ENCODE assay signal across 25 mouse cellular contexts in genomic region chr11:60871409-60871808, GRCm38 (mm10). TPM values are rescaled to one million over a fixed set of nuclear protein-coding genes. Genes with fewer than 3 reads are reported as not detected.
DNase-seq lines count a peak whose midpoint lies in the region; ATAC-seq lines count a peak whose summit lies in the region.
"Had no signal": no experiment of that assay in that cellular context is flagged by ENCODE, and none has a peak within 500 bp of the region (broad histone marks: within the 10 kb centered on the region; RNA-seq: fewer than 3 reads in every experiment).

No protein-coding gene starts in this region.

- no peak overlapping the region for H3K9ac ChIP-seq in heart, embryonic 13.5 days
- no peak overlapping the region for H3K9ac ChIP-seq in heart, embryonic 16.5 days (ENCODE audit: low read length)
- H3K9ac ChIP-seq: forebrain, embryonic 13.5 days; hindbrain, embryonic 14.5 days had no signal

- ATAC-seq in heart, embryonic 13.5 days (ENCODE audit: extremely low read depth, insufficient number of reproducible peaks, low FRiP score, low TSS enrichment) = no peak
- no peak for ATAC-seq in heart, embryonic 16.5 days (replicated peaks; ENCODE audit: extremely low read depth, insufficient read depth, low FRiP score)
- ATAC-seq: forebrain, embryonic 13.5 days; forebrain, embryonic 16.5 days; hindbrain, postnatal 0 days; inflammation-experienced regulatory T-cells, adult 6 months; intestine, embryonic 16.5 days; Patski had no signal

- intact Hi-C loops in heart, postnatal 14 days (cut with DNase I) = no loop called here
- intact Hi-C loops in heart, postnatal 36 days (cut with DNase I) = no loop called here

- peaks cover 95% of the 10 kb centered on the region for H3K4me1 ChIP-seq in heart, embryonic 13.5 days
- H3K4me1 ChIP-seq in heart, embryonic 16.5 days (ENCODE audit: control insufficient read depth, insufficient read depth, low read length) = peaks cover 58% of the 10 kb centered on the region

- peak overlapping the region; percentile 28; the same call in 1 of the 2 replicates for H3K4me2 ChIP-seq in heart, embryonic 13.5 days
- peak overlapping the region; percentile 8; the same call in 1 of the 2 replicates for H3K4me2 ChIP-seq in heart, embryonic 16.5 days (ENCODE audit: low read depth, low read length)
- H3K4me2 ChIP-seq: forebrain, embryonic 13.5 days; hindbrain, embryonic 14.5 days had no signal

- no peaks in the 10 kb centered on the region for H3K27me3 ChIP-seq in heart, embryonic 13.5 days (replicated peaks)
- H3K27me3 ChIP-seq in heart, embryonic 16.5 days (ENCODE audit: control insufficient read depth, insufficient read depth, low read length) = no peaks in the 10 kb centered on the region
- H3K27me3 ChIP-seq: CH12.LX; forebrain, embryonic 13.5 days; Patski had no signal

- H3K27ac ChIP-seq in heart, embryonic 13.5 days (replicated peaks) = peak overlapping the region; percentile 51
- no peak overlapping the region for H3K27ac ChIP-seq in heart, embryonic 16.5 days (ENCODE audit: low read length)
- H3K27ac ChIP-seq: forebrain, embryonic 10.5 days; forebrain, embryonic 13.5 days; hindbrain, embryonic 14.5 days; hindbrain, postnatal 0 days had no signal

- WGBS in heart, embryonic 13.5 days = 28% methylated on average over 4 of the region's 4 CpGs
- 32% methylated on average over 4 of the region's 4 CpGs for WGBS in heart, embryonic 16.5 days

- peaks cover 27% of the 10 kb centered on the region for H3K36me3 ChIP-seq in heart, embryonic 13.5 days
- 0 out of 2 replicates have a peak, but pooled peaks cover 2% of the 10 kb centered on the region for H3K36me3 ChIP-seq in heart, embryonic 16.5 days (ENCODE audit: control insufficient read depth, insufficient read depth)

- H3K9me3 ChIP-seq in heart, embryonic 13.5 days = no peaks in the 10 kb centered on the region
- H3K9me3 ChIP-seq in heart, embryonic 16.5 days (replicated peaks; ENCODE audit: control insufficient read depth, low read length) = no peaks in the 10 kb centered on the region
- H3K9me3 ChIP-seq: forebrain, embryonic 10.5 days; forebrain, embryonic 13.5 days; G1E had no signal

- H3K4me3 ChIP-seq in heart, embryonic 13.5 days = no peak overlapping the region
- no peak overlapping the region for H3K4me3 ChIP-seq in heart, embryonic 16.5 days (ENCODE audit: low read length)
- H3K4me3 ChIP-seq: forebrain, embryonic 10.5 days; forebrain, embryonic 13.5 days had no signal

- DNase-seq in heart, adult 11 months = peak; percentile 83
- DNase-seq in heart, adult 8-10 months (ENCODE audit: low spot score) = no peak
- no peak for DNase-seq in heart, postnatal 14 days
- no peak for DNase-seq in heart, postnatal 36 days
- DNase-seq: adrenal gland, postnatal 10 days; B cell, adult 2 months; cerebellum, adult 18-20 months; cerebellum, adult 9-10 months; cerebellum, postnatal 14 days; gastrocnemius, postnatal 14 days; heart, postnatal 4 days; kidney, adult 18-20 months; kidney, adult 9 months had no signal

RNA-seq across cellular contexts. Expression of gene Tmem11, which starts 7.7 kb away (rescaled TPM):
- 10 to 100 TPM; 29.8 to 35.3 (median 31.1) TPM for total RNA-seq in heart, adult 8-10 months (2022)
- polyA plus RNA-seq in heart, embryonic 13.5 days (2015; fragmentation: Nextera tagmentation; extraction: Ambion mirVana) = 60.6 and 68.6 TPM in 2 replicates
- 10 to 100 TPM; 30.0 to 33.3 TPM for total RNA-seq in heart, postnatal 14 days (2021)
- polyA plus RNA-seq in heart, embryonic 16.5 days (2015; fragmentation: Nextera tagmentation; extraction: Ambion mirVana) = 68.2 and 68.4 TPM in 2 replicates
- 10 to 100 TPM; 30.6 to 32.3 TPM for total RNA-seq in heart, postnatal 36 days (2021)

RNA-seq across cellular contexts. Expression of gene Dhrs7b, which starts 41.0 kb away (rescaled TPM):
- total RNA-seq in heart, adult 8-10 months (2022) = 10 to 100 TPM; 19.9 to 23.9 (median 21.3) TPM
- polyA plus RNA-seq in heart, embryonic 13.5 days (2015; fragmentation: Nextera tagmentation; extraction: Ambion mirVana) = 30.9 and 35.9 TPM in 2 replicates
- 10 to 100 TPM; 20.6 to 20.7 TPM for total RNA-seq in heart, postnatal 14 days (2021)
- polyA plus RNA-seq in heart, embryonic 16.5 days (2015; fragmentation: Nextera tagmentation; extraction: Ambion mirVana) = 29.9 and 33.6 TPM in 2 replicates
- total RNA-seq in heart, postnatal 36 days (2021) = 10 to 100 TPM; 19.4 to 19.7 TPM

RNA-seq across cellular contexts. Expression of gene Natd1, which starts 43.1 kb away (rescaled TPM):
- 10 to 100 TPM in 2 of 4 experiments, 1 to 10 TPM in 2; 8.6 to 15.0 (median 11.0) TPM for total RNA-seq in heart, adult 8-10 months (2022)
- 19.8 and 23.4 TPM in 2 replicates for polyA plus RNA-seq in heart, embryonic 13.5 days (2015; fragmentation: Nextera tagmentation; extraction: Ambion mirVana)
- total RNA-seq in heart, postnatal 14 days (2021) = 10 to 100 TPM; 14.5 to 17.4 TPM
- polyA plus RNA-seq in heart, embryonic 16.5 days (2015; fragmentation: Nextera tagmentation; extraction: Ambion mirVana) = 16.9 and 17.0 TPM in 2 replicates
- total RNA-seq in heart, postnatal 36 days (2021) = 10 to 100 TPM; 15.5 to 16.0 TPM

RNA-seq across cellular contexts. Expression of gene Shmt1, which starts 59.9 kb away (rescaled TPM):
- total RNA-seq in heart, adult 8-10 months (2022) = 10 to 100 TPM in 2 of 4 experiments, 1 to 10 TPM in 2; 6.4 to 16.4 (median 10.4) TPM
- 40.4 and 42.8 TPM in 2 replicates for polyA plus RNA-seq in heart, embryonic 13.5 days (2015; fragmentation: Nextera tagmentation; extraction: Ambion mirVana)
- total RNA-seq in heart, postnatal 14 days (2021) = 10 to 100 TPM in 1 of 2 experiments, 1 to 10 TPM in 1; 8.1 to 11.1 TPM
- polyA plus RNA-seq in heart, embryonic 16.5 days (2015; fragmentation: Nextera tagmentation; extraction: Ambion mirVana) = 50.9 and 52.7 TPM in 2 replicates
- total RNA-seq in heart, postnatal 36 days (2021) = 1 to 10 TPM; 8.8 to 9.1 TPM
